Mouse (Mus musculus) embryonic facial prominence, embryonic 14.5 days (tissue): ENCODE results near the gene Exd2. TPM values are rescaled to one million over a fixed set of nuclear protein-coding genes. Genes with fewer than 3 reads are reported as not detected.
A peak's percentile ranks its signal among the peaks of the same experiment; 100 is the strongest.
"Not testable (repeated sequence)": the region's sequence is repeated elsewhere in the genome, so short reads cannot be mapped to it uniquely, and the experiment has no call there.

ENCODE experiments used
- ATAC-seq: fragments of 200-750 bp; cut with Nextera tagmentation; 2 replicates; pipeline ENCODE4 v1.8.0; 2017; ENCODE audit warnings: low read depth, moderate number of reproducible peaks, moderate TSS enrichment
- DNase-seq: peaks from one replicate; pipeline ENCODE4 v3.0.0-alpha.2; 2015; ENCODE audit warnings: low spot score
- H3K27ac ChIP-seq: fragments of 300-500 bp; sonication (generic); replicated peaks from 2 replicates; pipeline ENCODE4 v1.5.1; 2014; ENCODE audit warnings: low read depth, mild to moderate bottlenecking, low read length, moderate library complexity
- H3K27me3 ChIP-seq: fragments of 300-500 bp; sonication (generic); replicated peaks from 2 replicates; pipeline ENCODE4 v1.6.1; 2014; ENCODE audit warnings: low read length; ENCODE audit not compliant: control insufficient read depth, insufficient read depth
- H3K36me3 ChIP-seq: fragments of 300-500 bp; sonication (generic); 2 replicates; pipeline ENCODE4 v1.6.1; 2014; ENCODE audit warnings: low read length, mixed read lengths; ENCODE audit not compliant: control insufficient read depth, insufficient read depth
- H3K4me1 ChIP-seq: fragments of 300-500 bp; sonication (generic); 2 replicates; pipeline ENCODE4 v1.6.1; 2014; ENCODE audit warnings: antibody characterized with exemption, low read length; ENCODE audit not compliant: control insufficient read depth, insufficient read depth
- H3K4me2 ChIP-seq: fragments of 300-500 bp; sonication (generic); 2 replicates; pipeline ENCODE4 v1.6.1; 2014; ENCODE audit warnings: low read depth, mild to moderate bottlenecking, low read length, moderate library complexity, mixed read lengths
- H3K4me3 ChIP-seq: fragments of 300-500 bp; sonication (generic); 2 replicates; pipeline ENCODE4 v1.5.1; 2014; ENCODE audit warnings: low read depth, mild to moderate bottlenecking, low read length
- H3K9ac ChIP-seq: fragments of 300-500 bp; sonication (generic); 2 replicates; pipeline ENCODE4 v1.6.1; 2014; ENCODE audit warnings: low read depth, mild to moderate bottlenecking, low read length, moderate library complexity, mixed read lengths
- H3K9me3 ChIP-seq: fragments of 300-500 bp; sonication (generic); 2 replicates; pipeline ENCODE4 v1.6.1; 2016; ENCODE audit warnings: low read length; ENCODE audit not compliant: control insufficient read depth
- WGBS: fragments of 180-500 bp; shearing (Covaris S2); extraction: QIAGEN DNeasy Blood & Tissue Kit; methylation state at CpG from one replicate; pipeline ENCODE4 v1.1.7; 2014; 5-methylcytosine and 5-hydroxymethylcytosine counted together
- polyA plus RNA-seq: library from polyadenylated mRNA; unstranded; fragments of >200 nt; fragmentation: Nextera tagmentation; extraction: Ambion mirVana; gene quantifications from 2 replicates; pipeline ENCODE4 v1.2.1, GENCODE M21; 2014

Gene Exd2
- polyA plus RNA-seq, 1 experiment from 2014 or later: 21.6 TPM

- Histone ChIP-seq H3K27me3 (no peaks in the 10 kb centered on the region), H3K36me3 (no peaks in the 10 kb centered on the region), H3K4me1 (peaks cover 11% of the 10 kb centered on the region), H3K27ac (peak overlapping the region; percentile 97), H3K9me3 (no peaks in the 10 kb centered on the region), H3K4me2 (peak overlapping the region; percentile 66), H3K9ac (peak overlapping the region; percentile 90; the same call in 1 of the 2 replicates), H3K4me3 (peak overlapping the region; percentile 94)
- DNase-seq: no peak
- WGBS: 21% methylated on average over 4 of the region's 4 CpGs
- ATAC-seq: no peak
These were observed 25.7 kb upstream of the Exd2 start for GRCm38 (mm10) chr12:80437051-80437675.

DNA sequence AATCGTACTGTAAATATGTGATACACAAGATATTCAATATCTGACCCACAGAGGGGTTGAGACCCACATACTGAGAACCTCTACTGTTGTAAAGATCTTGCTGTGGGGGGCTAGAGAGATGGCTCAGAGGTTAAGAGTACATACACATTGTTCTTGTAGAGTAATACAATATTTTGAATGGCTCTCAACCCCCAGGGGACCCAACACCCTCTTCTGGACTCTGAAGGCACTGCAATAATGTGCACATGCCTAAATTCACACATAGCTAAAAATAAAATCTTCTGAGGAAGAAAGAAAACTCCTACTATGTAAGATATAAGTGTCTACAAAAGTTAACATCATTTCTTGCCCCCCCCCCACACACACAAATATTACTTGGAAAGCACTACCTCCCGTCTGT lies 21.9 kb upstream of the Exd2 start:
- 86% methylated on average over 2 of the region's 2 CpGs for WGBS
- DNase-seq (no peak), ATAC-seq (no peak)
- no peak overlapping the region for H3K4me2 ChIP-seq
- no peaks in the 10 kb centered on the region for H3K9me3 ChIP-seq
- H3K9ac ChIP-seq: no peak overlapping the region
- H3K27me3 ChIP-seq: no peaks in the 10 kb centered on the region
- no peak overlapping the region for H3K4me3 ChIP-seq
- H3K4me1 ChIP-seq: peaks cover 6% of the 10 kb centered on the region; the same call in 1 of the 2 replicates
- H3K36me3 ChIP-seq: no peaks in the 10 kb centered on the region
- no peak overlapping the region for H3K27ac ChIP-seq

DNA sequence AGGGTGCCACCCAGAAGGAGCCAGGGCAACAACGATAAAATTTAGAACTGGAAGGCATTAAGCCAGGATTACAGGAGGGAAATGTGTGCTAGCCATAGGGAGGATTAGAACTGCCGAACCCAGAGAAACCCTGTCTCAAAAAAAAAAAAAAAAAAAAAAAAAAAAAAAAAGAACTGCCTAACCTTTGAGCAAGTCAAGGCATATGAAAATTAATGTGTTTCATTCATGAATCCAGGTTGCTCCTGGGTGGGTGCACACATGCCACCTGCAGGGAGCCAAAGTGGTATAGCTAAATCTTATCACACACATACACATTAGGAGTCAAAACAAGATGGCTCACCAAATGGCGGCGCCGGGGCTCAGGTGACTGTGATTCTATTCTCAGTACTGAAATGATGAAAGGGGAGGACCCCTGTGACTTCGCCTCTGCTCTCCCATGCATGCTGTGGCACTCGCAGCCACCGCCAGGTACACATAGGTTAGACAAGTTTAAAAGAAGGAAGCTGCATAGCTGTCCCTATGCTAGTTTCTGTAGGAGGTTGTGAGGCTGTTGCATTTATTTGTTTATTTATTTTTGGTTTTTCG lies 18.3 kb upstream of the Exd2 start:
- no peaks in the 10 kb centered on the region for H3K27me3 ChIP-seq

GRCm38 (mm10) chr12:80453506-80453905 lies 9.4 kb upstream of the Exd2 start:
- Histone ChIP-seq H3K27ac (no peak overlapping the region), H3K4me2 (no peak overlapping the region), H3K4me3 (no peak overlapping the region), H3K9ac (no peak overlapping the region), H3K9me3 (no peaks in the 10 kb centered on the region), H3K4me1 (no peaks in the 10 kb centered on the region), H3K36me3 (no peaks in the 10 kb centered on the region), H3K27me3 (no peaks in the 10 kb centered on the region)
- WGBS: 86% methylated on average over 1 of the region's 1 CpGs
- DNase-seq: no peak
- no peak for ATAC-seq

More for the DNA sequence above, 18.3 kb upstream of the Exd2 start:
- DNase-seq: no peak
- no peak for ATAC-seq
- WGBS: 77% methylated on average over 9 of the region's 9 CpGs
- no peak overlapping the region for H3K4me2 ChIP-seq
- no peaks in the 10 kb centered on the region for H3K36me3 ChIP-seq
- no peak overlapping the region for H3K9ac ChIP-seq
- no peaks in the 10 kb centered on the region for H3K4me1 ChIP-seq
- H3K9me3 ChIP-seq: no peaks in the 10 kb centered on the region
- H3K27ac ChIP-seq: no peak overlapping the region
- no peak overlapping the region for H3K4me3 ChIP-seq

DNA sequence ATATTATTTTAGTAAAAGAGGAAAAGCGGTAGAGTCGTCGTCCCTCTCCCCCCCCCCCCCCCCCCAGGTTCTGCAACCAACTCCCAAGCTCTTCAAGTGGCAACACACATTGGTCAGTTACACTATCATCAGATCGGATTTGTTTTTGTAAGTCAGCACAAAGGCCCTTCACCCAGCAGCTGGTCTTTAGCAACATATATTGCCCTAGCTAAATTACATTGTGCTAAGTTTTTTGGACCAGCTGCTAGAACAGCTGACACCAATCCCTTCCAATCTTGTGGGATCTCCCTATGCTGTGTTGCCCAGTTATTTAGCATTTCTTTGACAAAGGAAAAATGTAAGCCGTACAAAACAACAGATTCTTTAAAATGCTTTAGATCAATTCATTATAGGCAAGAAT lies 4.9 kb upstream of the Exd2 start:
- no peaks in the 10 kb centered on the region for H3K9me3 ChIP-seq
- no peak overlapping the region for H3K4me3 ChIP-seq
- WGBS: 67% methylated on average over 5 of the region's 5 CpGs
- no peak overlapping the region for H3K4me2 ChIP-seq
- no peak overlapping the region for H3K27ac ChIP-seq
- no peaks in the 10 kb centered on the region for H3K4me1 ChIP-seq
- no peaks in the 10 kb centered on the region for H3K27me3 ChIP-seq
- DNase-seq: peak; percentile 56
- ATAC-seq: 0 out of 2 replicates have a peak, but pooled peaks have one; percentile 36
- no peaks in the 10 kb centered on the region for H3K36me3 ChIP-seq
- H3K9ac ChIP-seq: no peak overlapping the region

GRCm38 (mm10) chr12:80462292-80462896 lies 501 bp upstream of the Exd2 start:
- H3K36me3 ChIP-seq, ATAC-seq, H3K4me1 ChIP-seq, H3K27me3 ChIP-seq, H3K9me3 ChIP-seq: not testable (repeated sequence)
- peak; percentile 38 for DNase-seq
- peak overlapping the region; percentile 84 for H3K4me3 ChIP-seq
- H3K4me2 ChIP-seq: peak overlapping the region; percentile 83
- peak overlapping the region; percentile 89 for H3K27ac ChIP-seq
- WGBS: 12% methylated on average over 10 of the region's 10 CpGs
- peak overlapping the region; percentile 77 for H3K9ac ChIP-seq

DNA sequence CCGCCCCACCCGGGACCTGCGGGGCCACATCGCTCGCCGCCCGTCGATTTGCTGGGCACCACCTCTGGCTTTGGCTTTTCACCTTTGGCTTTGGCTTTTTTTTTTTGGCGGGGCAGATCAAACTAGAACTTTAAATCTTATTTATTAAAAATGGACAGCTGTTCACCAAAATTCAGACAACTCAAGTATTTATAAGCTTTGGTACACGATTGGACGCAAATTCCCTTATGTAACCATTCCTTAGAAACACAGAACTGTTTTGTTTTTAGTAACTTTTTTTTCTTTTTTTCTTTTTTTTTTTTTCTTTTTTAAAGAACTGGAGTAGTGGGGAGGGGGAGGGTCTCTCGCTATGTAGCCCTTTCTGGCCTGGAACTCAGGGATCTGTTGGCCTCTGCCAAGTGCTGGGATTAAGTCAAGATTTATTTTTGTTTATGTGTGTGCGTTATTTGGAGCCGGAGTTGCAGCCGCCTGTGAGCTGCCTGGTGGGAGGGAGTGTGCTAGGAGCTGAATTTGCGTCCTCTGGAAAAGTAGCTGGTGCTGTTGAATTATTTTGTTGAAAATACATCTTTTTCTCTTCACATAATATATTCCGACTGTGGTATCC lies 873 bp downstream of the Exd2 start:
- H3K27me3 ChIP-seq: no peaks in the 10 kb centered on the region
- H3K4me1 ChIP-seq: 0 out of 2 replicates have a peak, but pooled peaks cover 4% of the 10 kb centered on the region
- H3K9ac ChIP-seq: peak overlapping the region; percentile 77
- H3K36me3 ChIP-seq: no peaks in the 10 kb centered on the region
- no peak for ATAC-seq
- WGBS: 3% methylated on average over 17 of the region's 17 CpGs
- no peaks in the 10 kb centered on the region for H3K9me3 ChIP-seq
- H3K4me2 ChIP-seq: peak overlapping the region; percentile 83
- H3K27ac ChIP-seq: peak overlapping the region; percentile 89
- H3K4me3 ChIP-seq: peak overlapping the region; percentile 84
- DNase-seq: peak; percentile 55

GRCm38 (mm10) chr12:80470206-80470605 lies 7.3 kb downstream of the Exd2 start:
- Histone ChIP-seq H3K9me3 (no peaks in the 10 kb centered on the region), H3K4me1 (no peaks in the 10 kb centered on the region), H3K4me3 (no peak overlapping the region), H3K36me3 (no peaks in the 10 kb centered on the region), H3K9ac (no peak overlapping the region), H3K27me3 (no peaks in the 10 kb centered on the region), H3K27ac (no peak overlapping the region), H3K4me2 (no peak overlapping the region)
- ATAC-seq (no peak), DNase-seq (no peak)
- 86% methylated on average over 2 of the region's 2 CpGs for WGBS
